Mouse (Mus musculus): ENCODE measurements around the gene Cpa2.

Cpa2 gene

GRCm38 (mm10) chr6:30576477-30577203 is 35.3 kb downstream of the Cpa2 start:
- in situ Hi-C loops (cut with MboI, MseI) = no loop called here

- in situ Hi-C loops (cut with MboI, MseI) = no loop called here
Measured at GRCm38 (mm10) chr6:30579961-30580840, 38.8 kb downstream of the Cpa2 start.

GRCm38 (mm10) chr6:30580841-30581176 is 39.4 kb downstream of the Cpa2 start:
- in situ Hi-C loops (cut with MboI, MseI) = no loop called here

DNA sequence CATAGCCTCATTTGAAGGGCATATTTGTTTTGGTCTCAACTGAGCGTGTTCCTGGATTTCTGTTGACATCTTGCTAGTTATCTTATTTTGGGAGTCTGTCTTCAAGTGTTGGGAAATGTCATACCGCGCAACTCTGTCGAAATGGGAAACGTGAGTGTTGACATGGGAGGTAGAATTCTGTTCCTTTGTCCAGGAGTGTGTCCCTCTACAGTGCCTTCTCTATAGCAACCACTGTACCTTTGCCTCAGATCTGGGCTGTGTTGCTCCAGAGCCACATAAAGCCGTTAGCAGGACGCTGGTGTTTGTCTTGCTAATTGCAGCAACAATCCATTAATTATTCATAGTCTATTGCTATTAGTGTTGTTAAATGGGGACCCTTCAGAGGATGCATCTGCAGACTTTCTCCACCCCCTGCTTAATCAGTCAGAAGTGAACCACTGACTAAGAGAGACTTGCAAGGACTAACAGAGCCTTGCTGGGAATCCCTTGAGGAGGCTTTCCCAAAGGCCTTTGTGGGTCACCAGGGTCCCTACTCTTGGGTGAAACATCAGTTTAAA is 45.6 kb downstream of the Cpa2 start:
- in situ Hi-C loops (cut with MboI, MseI) = no loop called here

DNA sequence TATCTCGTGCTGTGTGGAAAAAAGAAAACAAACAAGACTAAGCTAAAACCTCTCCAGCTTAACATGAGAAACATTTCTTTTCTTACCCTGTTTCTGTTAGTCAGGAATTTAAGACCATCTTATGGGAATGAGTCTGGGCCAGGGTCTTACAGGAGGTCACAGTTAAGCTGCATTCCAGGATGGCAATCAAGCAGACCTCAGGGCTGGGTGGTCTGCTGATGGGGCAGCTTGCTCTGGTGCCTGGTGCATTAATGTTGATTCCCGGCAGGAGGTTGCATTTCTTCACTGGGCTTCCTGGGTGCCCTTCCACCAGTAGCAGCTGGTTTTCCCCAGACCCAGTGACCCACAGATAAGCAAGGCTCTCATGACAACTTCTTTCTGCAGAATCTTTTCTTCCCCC is 48.4 kb downstream of the Cpa2 start:
- in situ Hi-C loops (cut with MboI, MseI) = no loop called here

- in situ Hi-C loops (cut with MboI, MseI) = no loop called here
Measured at GRCm38 (mm10) chr6:30591851-30592404, 50.5 kb downstream of the Cpa2 start.

DNA sequence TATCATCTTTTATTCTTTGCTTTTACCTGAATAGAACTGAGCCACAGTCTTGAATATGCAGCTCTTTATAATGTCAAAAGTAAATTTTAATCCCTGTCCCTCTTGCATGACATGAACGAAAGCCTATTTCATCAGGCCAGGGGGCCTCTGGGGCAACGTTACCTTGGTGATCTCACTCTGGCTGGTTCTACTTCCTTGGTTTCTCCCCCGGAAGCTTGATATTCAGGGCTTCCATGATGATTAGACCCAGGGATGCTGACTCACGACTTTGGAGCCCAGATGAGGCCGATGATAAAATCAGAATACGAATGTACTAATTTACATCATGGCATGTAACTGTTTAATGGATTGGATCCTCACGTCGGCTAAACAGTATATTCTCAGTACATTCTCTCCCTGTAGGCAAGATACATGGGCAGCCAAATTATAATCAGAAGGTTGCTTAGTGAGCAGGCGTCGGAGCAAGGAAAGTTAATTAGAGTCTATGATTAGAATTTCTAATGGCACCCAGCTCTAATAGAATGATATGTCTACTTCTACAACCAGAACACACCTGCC is 51.1 kb downstream of the Cpa2 start:
- in situ Hi-C loops (cut with MboI, MseI) = no loop called here

DNA sequence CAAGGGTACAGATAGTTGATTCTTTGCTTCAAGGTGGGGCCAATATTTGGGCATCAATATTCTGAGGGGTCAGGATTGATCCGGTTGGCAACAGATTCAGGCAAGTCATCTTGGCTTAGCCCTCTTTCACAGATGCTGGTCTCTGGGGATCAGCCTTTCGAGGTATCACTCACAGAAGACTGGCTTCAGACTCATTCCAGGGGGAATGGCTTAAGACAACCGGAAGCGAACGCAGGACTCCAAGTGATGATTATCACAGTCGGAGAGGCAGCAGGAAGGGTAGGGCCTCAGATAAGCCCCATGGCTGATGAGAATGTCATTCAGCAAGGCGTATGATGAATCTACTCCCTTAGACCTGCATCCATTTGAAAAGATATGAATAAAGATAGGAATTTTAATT is 53.0 kb downstream of the Cpa2 start:
- in situ Hi-C loops (cut with MboI, MseI) = no loop called here

GRCm38 (mm10) chr6:30596230-30596898 is 55.0 kb downstream of the Cpa2 start:
- in situ Hi-C loops (cut with MboI, MseI) = no loop called here

GRCm38 (mm10) chr6:30600033-30600432 is 58.7 kb downstream of the Cpa2 start:
- in situ Hi-C loops (cut with MboI, MseI) = no loop called here

DNA sequence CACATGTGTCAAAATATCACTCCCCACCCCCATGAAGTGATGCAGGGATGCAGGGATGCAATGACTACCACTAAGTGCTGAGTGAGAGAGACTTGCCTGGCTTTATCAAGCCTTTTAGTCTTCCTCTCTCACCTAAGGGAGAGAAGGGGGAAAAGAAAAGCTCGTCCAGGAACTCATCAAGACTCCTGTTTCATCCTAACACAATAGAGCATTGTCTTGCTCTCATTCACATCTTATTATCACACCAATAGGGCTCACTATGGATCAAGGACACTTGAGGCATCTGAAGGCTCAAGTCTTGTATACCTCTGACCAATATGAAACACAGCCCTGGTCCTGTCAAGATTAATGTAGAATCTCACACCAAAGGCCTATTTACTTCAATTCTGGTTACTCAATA is 59.6 kb downstream of the Cpa2 start:
- in situ Hi-C loops (cut with MboI, MseI) = no loop called here

- in situ Hi-C loops (cut with MboI, MseI) = no loop called here
Measured at GRCm38 (mm10) chr6:30604342-30604867, 63.0 kb downstream of the Cpa2 start.

- in situ Hi-C loops (cut with MboI, MseI) = no loop called here
Measured at GRCm38 (mm10) chr6:30605111-30605510, 63.7 kb downstream of the Cpa2 start.

GRCm38 (mm10) chr6:30605672-30606071 is 64.3 kb downstream of the Cpa2 start:
- in situ Hi-C loops (cut with MboI, MseI) = no loop called here

- in situ Hi-C loops (cut with MboI, MseI) = no loop called here
Measured at GRCm38 (mm10) chr6:30610710-30611109, 69.3 kb downstream of the Cpa2 start, which contains the start of gene Cpa5. Gene Cpa5 (plus strand): TSS chr6:30611010.

- in situ Hi-C loops (cut with MboI, MseI) = no loop called here
Measured at GRCm38 (mm10) chr6:30611212-30611611, 69.8 kb downstream of the Cpa2 start.
